9 mouse cellular contexts compared by ENCODE assay signal in genomic region chrX:5468022-5468421, GRCm38 (mm10). TPM values are rescaled to one million over a fixed set of nuclear protein-coding genes. Genes with fewer than 3 reads are reported as not detected.
DNase-seq lines count a peak whose midpoint lies in the region; ATAC-seq and TF ChIP-seq lines count a peak whose summit lies in the region.
"Had no signal": no experiment of that assay in that cellular context is flagged by ENCODE, and none has a peak within 500 bp of the region (broad histone marks: within the 10 kb centered on the region; RNA-seq: fewer than 3 reads in every experiment).

No protein-coding gene starts in this region.

- peak overlapping the region; percentile 46 for H3K4me2 ChIP-seq in midbrain, embryonic 15.5 days

- H3K27me3 ChIP-seq in heart, embryonic 10.5 days (ENCODE audit: insufficient read depth, poor library complexity, severe bottlenecking), result peaks cover 9% of the 10 kb centered on the region; the same call in 1 of the 2 replicates
- peaks cover 11% of the 10 kb centered on the region; the same call in 1 of the 2 replicates for H3K27me3 ChIP-seq in hindbrain, embryonic 10.5 days (ENCODE audit: insufficient read depth, poor library complexity, severe bottlenecking)
- H3K27me3 ChIP-seq in midbrain, embryonic 15.5 days (replicated peaks), result no peaks in the 10 kb centered on the region

- H3K27ac ChIP-seq in heart, embryonic 10.5 days, result no peak overlapping the region
- no peak overlapping the region for H3K27ac ChIP-seq in ES-E14 (ENCODE audit: insufficient read depth, low read depth, low read length, poor library complexity, severe bottlenecking)
- no peak overlapping the region for H3K27ac ChIP-seq in hindbrain, embryonic 10.5 days
- no peak overlapping the region for H3K27ac ChIP-seq in midbrain, embryonic 15.5 days

- no peaks in the 10 kb centered on the region for H3K36me3 ChIP-seq in heart, embryonic 10.5 days
- no peaks in the 10 kb centered on the region for H3K36me3 ChIP-seq in ES-E14 (ENCODE audit: control insufficient read depth, insufficient read depth, low read length, poor library complexity, severe bottlenecking)
- no peaks in the 10 kb centered on the region for H3K36me3 ChIP-seq in hindbrain, embryonic 10.5 days
- H3K36me3 ChIP-seq in midbrain, embryonic 15.5 days (replicated peaks), result no peaks in the 10 kb centered on the region

- peak overlapping the region; percentile 45 for H3K4me3 ChIP-seq in heart, embryonic 10.5 days
- H3K4me3 ChIP-seq in ES-E14 (ENCODE audit: insufficient read depth in 1 of 2, low read depth in 1 of 2, low read length in 2 of 2, poor library complexity in 1 of 2, severe bottlenecking in 1 of 2), result peak overlapping the region; percentile 21 to 57; a peak in 3 of 4 replicates
- H3K4me3 ChIP-seq in hindbrain, embryonic 10.5 days, result peak overlapping the region; percentile 40
- H3K4me3 ChIP-seq in midbrain, embryonic 15.5 days, result peak overlapping the region; percentile 25

- intact Hi-C loops in heart, postnatal 10 days (cut with DNase I), result no loop called here

- in situ Hi-C loops in ES-E14 (cut with MboI; ENCODE audit: low sequenced_read_pairs in 2 of 2, unreplicated experiment in 2 of 2), result no loop called here

- ATAC-seq in midbrain, embryonic 15.5 days (replicated peaks), result peak; percentile 52

- H3K9ac ChIP-seq in ES-E14 (ENCODE audit: insufficient read depth, low read depth, low read length, poor library complexity, severe bottlenecking), result 0 out of 2 replicates have a peak overlapping the region, but pooled peaks have one; percentile 43
- no peak overlapping the region for H3K9ac ChIP-seq in midbrain, embryonic 15.5 days

- no peaks in the 10 kb centered on the region for H3K9me3 ChIP-seq in heart, embryonic 10.5 days
- no peaks in the 10 kb centered on the region for H3K9me3 ChIP-seq in ES-E14 (ENCODE audit: control insufficient read depth, insufficient read depth, low read depth, low read length)
- peaks cover 9% of the 10 kb centered on the region; the same call in 1 of the 2 replicates for H3K9me3 ChIP-seq in hindbrain, embryonic 10.5 days
- no peaks in the 10 kb centered on the region for H3K9me3 ChIP-seq in midbrain, embryonic 15.5 days

- peak; percentile 74 for DNase-seq in heart, embryonic 10.5 days (ENCODE audit: low spot score)
- no peak for DNase-seq in heart, postnatal 10 days
- DNase-seq in ES-E14 (ENCODE audit: low read depth, low spot score), result no peak
- DNase-seq in hindbrain, embryonic 10.5 days (ENCODE audit: low spot score), result peak; percentile 5
- DNase-seq in gastrocnemius, postnatal 25 days, result no peak
- no peak for DNase-seq in Muller cell, postnatal 12 days (ENCODE audit: inconsistent ontology term)
- DNase-seq in adrenal gland, adult 8-10 months, result no peak

- 16% methylated on average over 24 of the region's 24 CpGs for WGBS in heart, embryonic 10.5 days
- WGBS in hindbrain, embryonic 10.5 days, result 17% methylated on average over 24 of the region's 24 CpGs
- WGBS in midbrain, embryonic 15.5 days, result 18% methylated on average over 24 of the region's 24 CpGs

- H3K4me1 ChIP-seq in heart, embryonic 10.5 days, result no peaks in the 10 kb centered on the region
- H3K4me1 ChIP-seq in ES-E14 (ENCODE audit: control insufficient read depth in 2 of 2, insufficient read depth in 2 of 2, low read length in 2 of 2, poor library complexity in 1 of 2), result no peaks in the 10 kb centered on the region
- no peaks in the 10 kb centered on the region for H3K4me1 ChIP-seq in hindbrain, embryonic 10.5 days (replicated peaks)
- no peaks in the 10 kb centered on the region for H3K4me1 ChIP-seq in midbrain, embryonic 15.5 days

TF ChIP-seq in ES-E14, 5 proteins besides CTCF, POLR2A, EP300 and RAD21:
- TF ChIP-seq MAFK (IDR thresholded peaks at IDR 0.05; ENCODE audit: insufficient read depth, low read depth, low read length) (no peak), ZC3H11A (IDR thresholded peaks at IDR 0.05; ENCODE audit: borderline replicate concordance, low read depth, low read length) (no peak), ZNF384 (IDR thresholded peaks at IDR 0.05; ENCODE audit: low read depth, low read length) (no peak), HCFC1 (IDR thresholded peaks at IDR 0.05; ENCODE audit: borderline replicate concordance, insufficient read depth, low read length) (no peak), CHD2 (IDR thresholded peaks at IDR 0.05; ENCODE audit: low read depth, low read length) (no peak)

RNA-seq across cellular contexts. Expression of gene Mycs, which starts 1.0 kb away (rescaled TPM):
- not detected in 2 replicates for polyA plus RNA-seq in heart, embryonic 10.5 days (2016; fragmentation: Nextera tagmentation; extraction: Ambion mirVana)
- total RNA-seq in heart, postnatal 10 days (2021), result not detected
- not detected in 2 replicates for total RNA-seq in ES-E14 (2012; rRNA removed)
- polyA plus RNA-seq in hindbrain, embryonic 10.5 days (2016; fragmentation: Nextera tagmentation; extraction: Ambion mirVana), result not detected in 2 replicates
- polyA plus RNA-seq in midbrain, embryonic 15.5 days (2015; fragmentation: Nextera tagmentation; extraction: Ambion mirVana), result 0.11 TPM in 1 of 2 replicates, not detected in the other
- total RNA-seq in gastrocnemius, postnatal 25 days (2021), result not detected
- total RNA-seq in adrenal gland, adult 8-10 months (2022), result not detected
- polyA plus RNA-seq: heart, postnatal 0 days had no signal

Comparison
In these comparisons a context has a peak if more than half of its experiments do, and no peak if none do; other contexts are left out.
1. DNase-seq: peak in heart, embryonic 10.5 days (single experiment) and hindbrain, embryonic 10.5 days (single experiment); none in heart, postnatal 10 days (0 of 2), ES-E14 (single experiment), gastrocnemius, postnatal 25 days (single experiment), Muller cell, postnatal 12 days (single experiment) and adrenal gland, adult 8-10 months (single experiment).
2. Peak in every context shown above with its lines, with median percentiles within 50 percentile points of each other: H3K4me3 ChIP-seq.